Mouse (Mus musculus) neural tube, embryonic 15.5 days (tissue): Measurements from ENCODE around the gene Rab3a. TPM values are rescaled to one million over a fixed set of nuclear protein-coding genes. Genes with fewer than 3 reads are reported as not detected.

Experiments
- ATAC-seq: fragments of 200-750 bp; cut with Nextera tagmentation; 2 replicates; pipeline ENCODE4 v1.8.0; 2017; ENCODE audit warnings: mild to moderate bottlenecking, moderate TSS enrichment, moderate library complexity; ENCODE audit not compliant: low FRiP score
- H3K27ac ChIP-seq: fragments of 300-500 bp; sonication (generic); replicated peaks from 2 replicates; pipeline ENCODE4 v1.5.1; 2015; ENCODE audit warnings: mild to moderate bottlenecking, inconsistent platforms
- H3K27me3 ChIP-seq: fragments of 300-500 bp; sonication (generic); replicated peaks from 2 replicates; pipeline ENCODE4 v1.6.1; 2015; ENCODE audit warnings: inconsistent platforms
- H3K36me3 ChIP-seq: fragments of 300-500 bp; sonication (generic); 2 replicates; pipeline ENCODE4 v1.6.1; 2015; ENCODE audit warnings: inconsistent platforms
- H3K4me1 ChIP-seq: fragments of 300-500 bp; sonication (generic); 2 replicates; pipeline ENCODE4 v1.6.1; 2015; ENCODE audit warnings: inconsistent platforms
- H3K4me2 ChIP-seq: fragments of 300-500 bp; sonication (generic); 2 replicates; pipeline ENCODE4 v1.6.1; 2015; ENCODE audit warnings: inconsistent platforms, mild to moderate bottlenecking, moderate library complexity
- H3K4me3 ChIP-seq: fragments of 300-500 bp; sonication (generic); replicated peaks from 2 replicates; pipeline ENCODE4 v1.5.1; 2015; ENCODE audit warnings: mild to moderate bottlenecking, inconsistent platforms
- H3K9ac ChIP-seq: fragments of 300-500 bp; sonication (generic); replicated peaks from 2 replicates; pipeline ENCODE4 v1.6.1; 2015; ENCODE audit warnings: mild to moderate bottlenecking, inconsistent platforms
- H3K9me3 ChIP-seq: fragments of 300-500 bp; sonication (generic); replicated peaks from 2 replicates; pipeline ENCODE4 v1.6.1; 2016; ENCODE audit warnings: inconsistent platforms
- WGBS: fragments of 180-500 bp; shearing (Covaris S2); methylation state at CpG from one replicate; pipeline ENCODE4 v1.1.7; 2015; ENCODE audit warnings: mixed read lengths; 5-methylcytosine and 5-hydroxymethylcytosine counted together
- polyA plus RNA-seq: library from polyadenylated mRNA; unstranded; fragments of >200 nt; fragmentation: Nextera tagmentation; extraction: Ambion mirVana; gene quantifications from 2 replicates; pipeline ENCODE4 v1.2.1, GENCODE M21; 2015

Gene Rab3a
- polyA plus RNA-seq, 1 experiment from 2014 or later, result 627 TPM

GRCm38 (mm10) chr8:70721601-70722000 is 32.9 kb upstream of the Rab3a start:
- no peak overlapping the region for H3K9ac ChIP-seq
- peaks cover 8% of the 10 kb centered on the region; the same call in 1 of the 2 replicates for H3K27me3 ChIP-seq
- no peaks in the 10 kb centered on the region for H3K4me1 ChIP-seq
- H3K9me3 ChIP-seq, result no peaks in the 10 kb centered on the region
- H3K4me2 ChIP-seq, result no peak overlapping the region
- H3K27ac ChIP-seq, result no peak overlapping the region
- 84% methylated on average over 8 of the region's 8 CpGs for WGBS
- H3K4me3 ChIP-seq, result no peak overlapping the region
- H3K36me3 ChIP-seq, result no peaks in the 10 kb centered on the region
- no peak for ATAC-seq

GRCm38 (mm10) chr8:70723486-70724210 is 30.8 kb upstream of the Rab3a start, which contains the start of gene Pde4c:
Pde4c (plus strand) TSS chr8:70723720.
- WGBS, result 59% methylated on average over 7 of the region's 7 CpGs
- no peak within 1 kb of the TSS for H3K4me3 ChIP-seq
- no peak within 1 kb of the TSS for H3K4me2 ChIP-seq
- no peak for ATAC-seq
- peaks cover 24% of the 10 kb centered on the region for H3K27me3 ChIP-seq
- H3K27ac ChIP-seq, result no peak within 1 kb of the TSS
- no peak within 1 kb of the TSS for H3K9ac ChIP-seq
- H3K4me1 ChIP-seq, result no peaks in the 10 kb centered on the region
- H3K36me3 ChIP-seq, result no peaks in the 10 kb centered on the region
- H3K9me3 ChIP-seq, result no peaks in the 10 kb centered on the region

- ATAC-seq, result no peak
- H3K27me3 ChIP-seq, result peaks cover 29% of the 10 kb centered on the region
- no peaks in the 10 kb centered on the region for H3K36me3 ChIP-seq
- no peak overlapping the region for H3K4me2 ChIP-seq
- 86% methylated on average over 12 of the region's 12 CpGs for WGBS
- H3K4me1 ChIP-seq, result no peaks in the 10 kb centered on the region
- no peak overlapping the region for H3K4me3 ChIP-seq
- H3K27ac ChIP-seq, result no peak overlapping the region
- H3K9ac ChIP-seq, result no peak overlapping the region
- H3K9me3 ChIP-seq, result no peaks in the 10 kb centered on the region
Observed at GRCm38 (mm10) chr8:70724216-70724615, 30.3 kb upstream of the Rab3a start.

GRCm38 (mm10) chr8:70725792-70726447 is 28.6 kb upstream of the Rab3a start:
- H3K9ac ChIP-seq, result no peak overlapping the region
- H3K36me3 ChIP-seq, result no peaks in the 10 kb centered on the region
- no peaks in the 10 kb centered on the region for H3K9me3 ChIP-seq
- peaks cover 45% of the 10 kb centered on the region for H3K27me3 ChIP-seq
- 30% methylated on average over 14 of the region's 14 CpGs for WGBS
- ATAC-seq, result no peak
- H3K4me1 ChIP-seq, result peaks cover 5% of the 10 kb centered on the region
- H3K27ac ChIP-seq, result no peak overlapping the region
- no peak overlapping the region for H3K4me2 ChIP-seq
- no peak overlapping the region for H3K4me3 ChIP-seq

- Histone ChIP-seq H3K9ac (no peak overlapping the region), H3K9me3 (no peaks in the 10 kb centered on the region), H3K27me3 (peaks cover 52% of the 10 kb centered on the region), H3K4me3 (no peak overlapping the region), H3K4me1 (peaks cover 5% of the 10 kb centered on the region), H3K27ac (no peak overlapping the region), H3K36me3 (no peaks in the 10 kb centered on the region), H3K4me2 (no peak overlapping the region)
- WGBS, result 42% methylated on average over 11 of the region's 11 CpGs
- ATAC-seq, result no peak
Observed at GRCm38 (mm10) chr8:70726721-70727120, 27.8 kb upstream of the Rab3a start.

DNA sequence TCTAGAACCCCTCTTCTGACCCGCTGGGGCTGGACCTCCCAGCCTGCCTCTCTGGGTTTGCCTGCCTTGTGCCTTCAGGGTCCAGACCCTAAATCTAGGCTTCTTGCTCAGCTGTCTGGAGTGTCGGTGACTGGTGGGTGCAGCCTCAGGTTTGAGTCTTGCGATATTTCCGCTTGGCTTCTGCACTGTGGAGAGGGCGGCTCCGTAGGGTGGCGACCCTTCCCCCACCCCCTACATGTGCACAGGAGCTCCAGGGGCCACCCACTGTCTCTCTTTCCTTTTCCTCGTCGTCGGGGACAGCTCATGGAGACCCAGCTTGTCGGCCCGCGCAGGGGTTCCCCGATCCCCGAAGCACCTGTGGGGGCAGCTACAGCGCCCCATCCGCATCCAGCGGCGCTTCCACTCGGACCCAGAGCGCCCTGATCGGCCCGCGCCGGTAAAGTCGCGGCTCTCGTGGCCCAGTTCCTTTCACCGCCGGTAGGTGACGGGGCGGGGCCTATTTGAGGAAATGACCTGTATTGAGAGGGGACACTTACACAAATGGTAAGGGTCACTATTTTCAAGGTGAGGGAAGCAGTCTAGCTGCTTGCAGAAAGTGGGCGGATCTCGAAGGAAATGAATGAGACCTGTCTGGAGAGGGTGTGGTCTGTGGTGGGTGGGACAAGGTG is 24.5 kb upstream of the Rab3a start:
- Histone ChIP-seq H3K4me3 (peak overlapping the region; percentile 26; the same call in 1 of the 2 replicates), H3K36me3 (no peaks in the 10 kb centered on the region), H3K27ac (no peak overlapping the region), H3K9me3 (no peaks in the 10 kb centered on the region), H3K9ac (no peak overlapping the region), H3K4me1 (peaks cover 5% of the 10 kb centered on the region), H3K4me2 (peak overlapping the region; percentile 49), H3K27me3 (peaks cover 64% of the 10 kb centered on the region)
- no peak for ATAC-seq
- 5% methylated on average over 34 of the region's 34 CpGs for WGBS

DNA sequence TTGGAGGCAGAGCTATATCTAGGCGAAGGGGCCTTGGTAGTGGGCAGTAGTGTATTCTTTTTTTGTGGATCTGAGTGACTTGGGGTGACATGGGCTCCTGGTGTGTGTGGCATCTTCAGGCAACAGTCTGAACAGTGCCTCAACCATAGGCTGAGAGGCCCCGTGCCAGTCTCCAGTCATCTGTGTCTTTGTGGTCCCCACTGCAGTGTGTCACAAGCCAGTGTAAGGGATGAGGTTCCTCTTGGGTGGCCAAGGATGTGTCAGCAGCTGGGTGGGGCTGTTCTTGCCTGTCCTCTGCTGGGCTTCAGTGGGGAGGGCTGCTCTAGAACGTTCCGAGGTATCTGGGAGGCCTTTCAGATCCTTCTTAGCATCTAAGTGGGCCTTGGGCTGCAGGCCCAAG is 23.5 kb upstream of the Rab3a start:
- H3K9me3 ChIP-seq, result no peaks in the 10 kb centered on the region
- H3K4me2 ChIP-seq, result no peak overlapping the region
- 90% methylated on average over 4 of the region's 4 CpGs for WGBS
- no peak for ATAC-seq
- H3K9ac ChIP-seq, result no peak overlapping the region
- H3K27me3 ChIP-seq, result peaks cover 68% of the 10 kb centered on the region
- no peak overlapping the region for H3K27ac ChIP-seq
- no peak overlapping the region for H3K4me3 ChIP-seq
- peaks cover 5% of the 10 kb centered on the region for H3K4me1 ChIP-seq
- no peaks in the 10 kb centered on the region for H3K36me3 ChIP-seq

DNA sequence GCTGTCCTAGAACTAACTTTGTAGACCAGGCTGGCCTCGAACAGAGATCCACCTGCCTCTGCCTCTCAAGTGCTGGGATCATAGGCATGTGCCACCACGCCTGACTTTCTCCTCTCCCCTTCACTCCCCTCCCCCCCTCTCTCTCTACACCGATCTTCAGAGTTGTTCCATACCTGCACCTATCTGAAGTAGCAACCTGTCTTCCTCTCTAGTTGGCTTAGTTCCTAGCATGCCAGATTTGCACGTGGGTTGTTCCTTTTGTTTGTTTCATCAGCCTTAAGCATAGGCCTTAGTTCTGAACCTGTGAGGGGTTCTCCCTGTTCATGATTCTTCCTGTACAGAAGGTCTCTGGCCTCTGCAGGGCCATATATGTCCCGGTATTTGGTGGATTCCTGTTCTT is 16.8 kb upstream of the Rab3a start:
- Histone ChIP-seq H3K4me2 (no peak overlapping the region), H3K27me3 (peaks cover 35% of the 10 kb centered on the region), H3K4me1 (no peaks in the 10 kb centered on the region), H3K36me3 (no peaks in the 10 kb centered on the region), H3K27ac (no peak overlapping the region), H3K9ac (no peak overlapping the region), H3K4me3 (no peak overlapping the region), H3K9me3 (no peaks in the 10 kb centered on the region)
- 79% methylated on average over 5 of the region's 5 CpGs for WGBS
- ATAC-seq, result no peak

- Histone ChIP-seq H3K4me2 (no peak overlapping the region), H3K27me3 (peaks cover 36% of the 10 kb centered on the region)
Observed at GRCm38 (mm10) chr8:70738211-70738610, 16.3 kb upstream of the Rab3a start.

GRCm38 (mm10) chr8:70741661-70742060 is 12.8 kb upstream of the Rab3a start:
- WGBS, result 73% methylated on average over 5 of the region's 5 CpGs
- Histone ChIP-seq H3K9me3 (no peaks in the 10 kb centered on the region), H3K9ac (no peak overlapping the region), H3K36me3 (no peaks in the 10 kb centered on the region), H3K4me1 (peaks cover 18% of the 10 kb centered on the region), H3K4me3 (no peak overlapping the region), H3K4me2 (no peak overlapping the region), H3K27ac (no peak overlapping the region), H3K27me3 (peaks cover 66% of the 10 kb centered on the region)
- no peak for ATAC-seq

More at GRCm38 (mm10) chr8:70738211-70738610, 16.3 kb upstream of the Rab3a start:
- ATAC-seq, result no peak
- Histone ChIP-seq H3K4me1 (peaks cover 5% of the 10 kb centered on the region), H3K9ac (no peak overlapping the region), H3K4me3 (no peak overlapping the region), H3K9me3 (no peaks in the 10 kb centered on the region), H3K27ac (no peak overlapping the region), H3K36me3 (no peaks in the 10 kb centered on the region)
- 67% methylated on average over 3 of the region's 3 CpGs for WGBS

DNA sequence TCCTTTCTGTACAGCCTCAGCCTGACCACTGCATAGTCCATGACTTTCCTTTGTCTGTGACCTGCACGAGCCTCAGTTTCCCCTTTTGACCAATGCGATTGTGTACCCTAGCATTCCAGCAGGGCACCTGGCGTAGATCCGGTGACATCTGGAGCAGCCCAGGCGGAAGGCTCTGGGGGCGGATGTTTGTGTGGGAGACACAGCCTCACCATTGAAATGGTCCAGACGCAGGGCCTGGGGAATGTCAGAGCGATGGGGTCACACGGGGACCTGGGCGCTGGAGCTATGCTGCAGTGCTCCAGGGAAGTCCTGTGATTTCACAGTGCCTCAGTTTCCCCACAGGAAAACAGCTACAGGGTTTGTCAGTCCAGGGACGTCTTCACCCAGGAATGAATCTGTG is 12.3 kb upstream of the Rab3a start:
- no peak overlapping the region for H3K27ac ChIP-seq
- peaks cover 18% of the 10 kb centered on the region for H3K4me1 ChIP-seq
- peaks cover 69% of the 10 kb centered on the region for H3K27me3 ChIP-seq
- WGBS, result 75% methylated on average over 11 of the region's 11 CpGs
- no peak overlapping the region for H3K9ac ChIP-seq
- no peaks in the 10 kb centered on the region for H3K36me3 ChIP-seq
- no peak overlapping the region for H3K4me2 ChIP-seq
- no peak overlapping the region for H3K4me3 ChIP-seq
- 0 out of 2 replicates have a peak, but pooled peaks have one; percentile 16 for ATAC-seq
- H3K9me3 ChIP-seq, result no peaks in the 10 kb centered on the region
